Mouse (Mus musculus): ENCODE data around the gene Sntg2.

Sntg2 gene

GRCm38 (mm10) chr12:30272242-30272985 lies 100.8 kb downstream of the Sntg2 start:
- DNase-seq = no peak

- peak; percentile 59 for DNase-seq
Measured at GRCm38 (mm10) chr12:30264206-30264605, 109.0 kb downstream of the Sntg2 start.

DNA sequence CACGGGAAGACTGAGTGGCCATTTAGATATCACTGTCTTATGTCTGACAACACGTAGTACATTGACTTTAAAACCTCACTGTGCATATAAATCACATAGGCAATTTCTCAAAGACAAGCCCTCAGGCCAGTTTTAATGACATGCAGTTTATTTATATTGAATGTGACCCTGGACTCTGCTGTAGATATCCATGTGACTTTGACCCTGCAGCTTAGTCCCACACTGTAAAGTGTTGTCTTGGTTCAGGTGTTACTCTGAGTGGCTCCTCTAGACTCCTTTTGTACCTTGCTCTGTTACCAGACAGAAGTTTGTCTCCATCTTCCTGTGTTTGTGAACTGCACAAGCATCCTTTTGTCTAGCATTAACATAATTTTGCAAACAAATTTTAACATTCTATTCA lies 112.0 kb downstream of the Sntg2 start:
- DNase-seq = no peak

GRCm38 (mm10) chr12:30258641-30259040 lies 114.5 kb downstream of the Sntg2 start:
- DNase-seq = peak; percentile 24

- DNase-seq = peak; percentile 63
Measured at GRCm38 (mm10) chr12:30257664-30258063, 115.5 kb downstream of the Sntg2 start.

DNA sequence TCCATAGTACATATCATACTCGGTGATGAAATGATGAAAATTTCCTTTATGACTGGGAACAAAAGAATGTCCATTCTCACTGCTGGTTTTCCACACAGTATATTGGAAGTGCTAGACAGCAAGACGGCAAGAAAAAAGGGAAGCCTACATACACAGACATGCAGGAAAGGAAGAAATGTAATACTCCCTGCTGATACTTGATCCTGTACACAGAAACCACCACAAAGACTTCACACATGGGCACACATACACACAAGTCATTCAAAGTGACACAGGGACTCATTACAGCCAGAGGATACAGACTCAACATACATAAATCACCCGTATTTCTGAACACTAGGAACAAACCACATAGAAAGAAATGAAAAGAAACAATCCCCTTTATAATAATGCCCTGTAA lies 117.0 kb downstream of the Sntg2 start:
- no peak for DNase-seq

- DNase-seq = peak; percentile 57
Measured at GRCm38 (mm10) chr12:30254581-30254980, 118.6 kb downstream of the Sntg2 start.

DNA sequence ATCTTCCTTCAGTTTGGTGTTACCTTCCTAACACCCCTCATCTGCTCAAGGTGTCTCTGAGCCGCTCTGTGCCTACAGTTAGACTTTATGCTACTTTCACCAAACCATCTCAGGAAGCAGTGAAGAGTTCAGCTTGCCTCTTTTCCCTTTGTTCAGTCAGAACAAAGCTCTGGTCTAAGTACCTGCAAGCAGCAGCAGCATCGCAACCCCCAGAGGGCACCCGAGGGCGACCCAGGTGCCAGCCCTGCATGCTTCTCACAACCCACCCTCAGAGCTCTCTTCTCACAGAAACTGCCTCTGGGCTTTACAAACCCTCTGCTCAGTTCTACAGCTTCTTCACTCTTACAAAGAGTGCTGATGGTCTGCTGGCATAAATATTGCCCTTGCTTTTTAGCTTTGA lies 120.8 kb downstream of the Sntg2 start:
- peak; percentile 68 for DNase-seq

- no peak for DNase-seq
Measured at GRCm38 (mm10) chr12:30251283-30251829, 121.8 kb downstream of the Sntg2 start.

DNA sequence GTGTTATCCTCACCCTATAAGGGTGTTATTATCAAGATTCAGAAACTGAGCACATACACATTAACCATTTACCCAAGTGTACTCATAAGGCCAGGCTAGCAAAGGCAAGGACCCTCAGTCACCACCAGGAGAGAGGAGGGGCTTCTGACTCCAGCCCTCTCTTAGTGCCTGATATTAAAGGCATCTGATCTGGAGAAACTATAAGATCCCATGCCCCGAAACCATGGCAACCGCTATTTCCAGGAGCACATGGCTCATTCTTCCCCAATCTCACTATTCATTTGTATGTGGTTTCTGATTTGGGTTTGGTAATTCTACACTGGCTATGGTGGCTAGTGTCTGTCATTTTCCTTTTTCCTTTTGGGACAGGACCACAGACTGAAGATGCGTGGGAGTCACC lies 124.1 kb downstream of the Sntg2 start:
- no peak for DNase-seq

DNA sequence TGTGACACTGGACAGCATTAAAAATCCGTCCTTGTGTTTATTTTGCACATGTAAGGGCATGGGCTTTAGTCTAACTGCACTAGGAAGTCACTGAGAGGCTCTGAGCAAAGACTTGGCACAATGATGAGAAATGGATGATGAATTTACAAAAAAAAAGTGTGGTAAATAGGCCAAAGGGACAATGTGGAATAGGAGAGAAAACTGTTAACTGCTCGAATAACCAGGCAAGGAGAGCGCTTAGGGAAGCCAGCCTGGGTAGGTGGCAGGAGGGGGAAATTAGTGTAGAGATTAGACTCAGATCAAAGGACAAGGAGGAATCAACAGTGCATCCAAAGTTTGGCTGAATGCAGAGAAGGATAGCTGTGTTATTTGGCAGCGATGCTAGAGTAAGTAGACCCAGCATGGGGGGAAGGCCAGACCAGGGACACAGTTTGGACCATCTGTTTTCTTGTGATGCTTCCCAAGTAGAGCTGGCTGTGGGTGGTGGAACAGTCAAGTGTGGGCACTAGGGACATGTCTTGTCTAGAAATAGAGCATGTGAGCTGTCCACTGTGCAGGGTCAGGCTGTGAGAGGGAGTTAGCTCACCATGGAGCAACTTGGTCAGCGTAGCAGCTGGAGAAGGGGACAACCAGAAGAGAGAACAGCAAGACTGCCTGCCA lies 126.8 kb downstream of the Sntg2 start:
- peak; percentile 90 for DNase-seq

DNA sequence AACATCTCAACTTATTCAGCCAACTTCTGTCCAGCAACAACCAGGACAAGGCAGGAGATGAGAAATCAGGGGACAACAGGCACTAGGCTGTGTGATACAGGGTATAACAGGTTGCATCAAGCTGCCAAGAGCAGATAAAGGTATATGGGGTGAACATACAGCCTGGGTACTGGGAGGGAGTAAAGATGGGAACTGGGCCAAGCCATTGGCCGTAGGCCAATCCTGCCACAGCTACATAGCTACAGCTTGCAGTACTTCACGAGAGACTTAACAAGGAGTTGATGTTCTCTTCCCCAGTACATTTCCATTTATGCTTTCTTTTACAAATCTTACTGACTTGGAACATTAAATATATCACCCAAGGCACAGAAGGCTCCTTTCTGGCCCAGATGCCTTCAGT lies 129.0 kb downstream of the Sntg2 start:
- DNase-seq = no peak

GRCm38 (mm10) chr12:30240891-30241290 lies 132.3 kb downstream of the Sntg2 start:
- peak; percentile 7 for DNase-seq

- no peak for DNase-seq
Measured at GRCm38 (mm10) chr12:30234940-30235339, 138.2 kb downstream of the Sntg2 start.

GRCm38 (mm10) chr12:30228004-30228403 lies 145.2 kb downstream of the Sntg2 start:
- DNase-seq = peak; percentile 46

DNA sequence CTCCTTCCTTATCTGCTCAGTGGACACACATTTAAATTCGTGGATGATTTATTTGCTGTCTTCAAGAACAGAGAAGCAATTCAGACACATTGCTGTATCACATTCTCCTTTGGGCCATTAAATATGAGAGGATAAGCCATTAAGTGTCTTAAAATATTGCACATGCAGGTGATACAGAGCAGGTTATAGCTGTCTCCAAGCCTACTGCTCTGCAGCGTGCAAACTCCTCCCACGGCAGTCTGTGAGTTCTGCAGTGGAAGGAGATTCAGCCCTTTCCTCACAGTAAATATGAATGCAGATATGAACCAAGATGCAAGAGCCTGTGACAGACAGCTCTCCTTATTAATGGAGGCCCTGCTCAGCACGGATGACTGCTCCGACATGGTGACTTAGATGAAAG lies 146.9 kb downstream of the Sntg2 start:
- peak; percentile 66 for DNase-seq

DNA sequence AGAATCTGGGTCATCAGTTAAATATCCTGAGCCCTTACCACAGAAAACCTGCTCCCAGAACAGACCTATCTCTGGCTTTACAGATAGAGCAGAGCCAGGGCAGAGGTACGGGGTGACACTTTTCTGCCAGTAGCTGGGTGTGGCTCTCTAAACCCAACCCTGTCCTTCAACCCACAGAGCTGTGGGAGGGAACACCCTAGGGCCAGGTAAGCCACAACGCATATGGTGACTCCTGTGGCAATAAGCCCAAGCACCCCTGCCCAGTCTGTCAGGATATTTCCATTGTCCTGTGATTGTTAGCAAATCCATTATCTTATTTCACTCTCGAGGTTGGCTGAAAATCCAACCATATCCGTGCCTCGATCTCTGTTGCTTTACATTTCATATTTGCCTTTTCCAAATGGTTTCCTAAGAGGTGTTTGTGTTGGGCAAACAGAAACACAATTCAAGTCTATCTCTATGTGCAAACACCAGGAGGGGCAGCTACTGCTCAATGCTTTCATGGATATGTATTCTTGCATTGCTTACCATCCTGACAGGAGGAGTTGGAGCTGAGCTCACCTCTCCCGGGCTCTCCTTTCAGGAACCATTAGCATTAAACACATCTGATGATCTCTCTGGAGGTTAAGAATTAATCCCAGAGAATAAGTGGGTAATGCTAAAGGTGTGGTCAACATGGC lies 156.3 kb downstream of the Sntg2 start:
- DNase-seq = peak; percentile 61

DNA sequence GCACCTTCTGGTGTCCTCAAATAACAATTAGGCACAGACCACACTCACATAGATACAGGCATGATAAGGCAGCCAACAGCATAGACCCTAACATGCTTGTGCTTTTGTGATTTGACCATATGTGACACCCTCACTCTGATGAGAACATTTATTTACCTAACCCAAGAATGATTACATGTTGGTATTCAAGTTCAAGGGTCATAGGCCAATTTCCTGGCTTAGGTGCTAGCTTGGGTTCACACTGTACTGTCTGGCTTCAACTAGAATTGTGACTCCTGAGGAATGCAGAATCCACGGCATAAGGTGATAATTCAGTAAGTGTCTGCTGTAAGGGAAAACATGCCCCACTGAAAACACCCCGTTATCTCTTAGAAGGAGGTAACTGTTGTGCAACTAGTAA lies 158.4 kb downstream of the Sntg2 start:
- no peak for DNase-seq

DNA sequence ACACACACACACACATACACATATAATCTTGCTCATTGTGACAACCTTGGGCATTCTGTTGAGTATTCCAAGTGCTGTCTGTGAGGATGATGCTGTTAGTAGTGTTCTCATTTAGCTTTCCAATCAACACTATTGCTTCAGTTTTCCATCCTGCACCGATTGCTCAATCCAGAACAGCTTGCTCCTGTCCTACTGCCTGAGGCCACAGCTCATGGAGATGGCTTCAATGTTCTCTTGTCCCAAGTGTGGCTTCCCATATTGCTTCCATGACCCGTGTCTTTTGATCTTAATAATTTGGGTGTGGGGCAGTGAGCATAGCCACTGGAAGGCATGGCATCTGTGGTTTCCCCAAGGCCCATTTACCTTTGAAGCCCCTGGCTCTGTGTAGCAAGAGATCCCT lies 162.8 kb downstream of the Sntg2 start:
- peak; percentile 82 for DNase-seq

DNA sequence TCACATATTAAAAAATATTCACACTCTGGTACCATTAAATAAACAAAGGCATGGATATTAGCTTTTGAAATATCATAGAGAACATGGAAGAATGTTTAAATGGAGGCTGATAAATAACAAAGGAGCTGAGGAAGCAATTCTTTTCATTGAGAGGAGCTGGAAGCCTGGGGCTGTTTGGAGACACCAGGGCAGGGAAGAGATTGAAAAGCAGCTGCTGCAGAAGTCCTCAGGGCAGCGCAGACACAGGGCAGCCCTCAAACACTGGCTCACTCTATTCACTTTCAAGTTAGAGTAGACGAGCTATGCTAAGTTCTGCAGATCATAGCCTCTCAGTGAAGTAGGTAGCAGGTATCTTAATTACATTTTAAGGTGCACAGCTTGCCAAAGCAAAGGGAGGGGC lies 164.6 kb downstream of the Sntg2 start:
- peak; percentile 68 for DNase-seq

- no peak for DNase-seq
Measured at GRCm38 (mm10) chr12:30208087-30208486, 165.1 kb downstream of the Sntg2 start.

DNA sequence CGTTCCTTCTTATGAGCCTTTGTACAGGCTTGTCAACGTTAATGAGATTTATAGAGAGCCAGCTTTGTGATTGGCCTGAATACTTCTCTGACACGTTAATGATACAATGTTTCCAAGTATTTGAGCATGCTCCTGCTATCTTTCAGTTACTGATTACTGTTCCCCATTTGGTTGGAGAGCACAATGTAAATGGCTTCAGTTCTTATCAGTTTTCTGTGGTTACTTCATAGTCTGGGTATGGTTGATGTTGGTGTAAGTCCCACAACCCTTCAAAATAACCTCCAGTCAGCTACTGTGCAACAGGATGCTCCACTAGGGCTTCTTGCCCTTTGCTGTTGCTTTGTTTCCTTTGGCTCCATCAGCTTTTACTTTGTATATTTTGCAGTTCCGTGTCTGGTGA lies 168.7 kb downstream of the Sntg2 start:
- DNase-seq = peak; percentile 76

GRCm38 (mm10) chr12:30202763-30203162 lies 170.4 kb downstream of the Sntg2 start:
- no peak for DNase-seq

GRCm38 (mm10) chr12:30201031-30201430 lies 172.1 kb downstream of the Sntg2 start:
- peak; percentile 74 for DNase-seq
